Mouse (Mus musculus) bone marrow, adult 2 months (tissue): ENCODE results near the gene Kcnh1. TPM values are rescaled to one million over a fixed set of nuclear protein-coding genes. Genes with fewer than 3 reads are reported as not detected.

Experiments used
- H3K27ac ChIP-seq: fragments of 200-500 bp; 2 replicates; pipeline ENCODE4 v1.5.1; 2012; ENCODE audit warnings: low read depth, mild to moderate bottlenecking, control low read depth, inconsistent platforms, low read length; ENCODE audit not compliant: control insufficient read depth, poor library complexity, insufficient read depth
- H3K4me1 ChIP-seq: fragments of 200-500 bp; 2 replicates; pipeline ENCODE4 v1.6.1; 2011; ENCODE audit warnings: low read length; ENCODE audit not compliant: control insufficient read depth, insufficient read depth
- H3K4me3 ChIP-seq: fragments of 200-500 bp; replicated peaks from 2 replicates; pipeline ENCODE3; 2011; ENCODE audit warnings: mild to moderate bottlenecking, low read depth, low read length, control low read depth; ENCODE audit not compliant: control insufficient read depth
- CTCF ChIP-seq: fragments of 200-500 bp; IDR thresholded peaks from 2 replicates; pipeline ENCODE4 v1.5.1; 2011; ENCODE audit warnings: low read length, control low read depth; ENCODE audit not compliant: control insufficient read depth, insufficient read depth
- POLR2A ChIP-seq: fragments of 200-500 bp; IDR thresholded peaks from 2 replicates; pipeline ENCODE4 v1.6.1; 2011; ENCODE audit warnings: low read depth, mild to moderate bottlenecking, control low read depth, low read length, borderline replicate concordance; ENCODE audit not compliant: control insufficient read depth
- WGBS: fragments of 180-500 bp; shearing (Covaris S2); methylation state at CpG from one replicate; pipeline ENCODE4 v1.1.7; 2018; 5-methylcytosine and 5-hydroxymethylcytosine counted together
- polyA plus RNA-seq: library from polyadenylated mRNA; stranded (reverse); fragments of >200 nt; gene quantifications from 2 replicates; pipeline ENCODE4 v1.2.4, GENCODE M21; 2011; ENCODE audit warnings: low replicate concordance; ENCODE audit not compliant: missing spikeins, insufficient read depth, insufficient read length

The Kcnh1 gene
- polyA plus RNA-seq, 1 experiment, result 0.27 TPM

DNA sequence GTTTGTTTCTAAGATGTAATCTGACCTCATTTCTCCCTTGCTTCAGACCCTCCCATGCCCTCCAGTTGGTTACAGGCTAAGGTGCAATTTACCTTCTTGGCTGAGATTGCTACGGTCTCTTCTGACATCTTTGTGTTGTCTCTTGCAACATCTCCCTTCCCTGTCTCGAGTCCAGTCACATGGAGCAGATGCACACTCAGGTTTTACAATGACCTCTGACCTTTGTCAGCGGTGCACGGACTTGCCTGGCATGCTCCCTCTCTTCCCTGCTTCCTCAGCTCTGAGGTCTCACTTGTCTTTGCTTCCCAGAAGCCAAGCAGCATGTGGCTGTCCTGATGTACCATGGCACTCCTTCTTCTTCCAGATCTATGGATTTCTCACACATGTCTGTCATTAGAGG is 33.6 kb downstream of the Kcnh1 start:
- H3K4me1 ChIP-seq, result no peaks in the 10 kb centered on the region
- WGBS, result 58% methylated on average over 4 of the region's 4 CpGs
- TF ChIP-seq POLR2A (no peak), CTCF (no peak)

GRCm38 (mm10) chr1:192232696-192233095 is 42.1 kb downstream of the Kcnh1 start:
- WGBS, result 31% methylated on average over 1 of the region's 1 CpGs
- Histone ChIP-seq H3K27ac (no peak overlapping the region), H3K4me3 (no peak overlapping the region), H3K4me1 (no peaks in the 10 kb centered on the region)
- TF ChIP-seq POLR2A (no peak), CTCF (no peak)

More for the DNA sequence above, 33.6 kb downstream of the Kcnh1 start:
- H3K27ac ChIP-seq, result no peak overlapping the region
- H3K4me3 ChIP-seq, result no peak overlapping the region

- WGBS, result 63% methylated on average over 3 of the region's 3 CpGs
- no peaks in the 10 kb centered on the region for H3K4me1 ChIP-seq
- no peak overlapping the region for H3K4me3 ChIP-seq
- TF ChIP-seq CTCF, result no peak
- TF ChIP-seq POLR2A, result no peak
- no peak overlapping the region for H3K27ac ChIP-seq
Observed at GRCm38 (mm10) chr1:192246836-192247235, 56.3 kb downstream of the Kcnh1 start.

GRCm38 (mm10) chr1:192259146-192259545 is 68.6 kb downstream of the Kcnh1 start:
- no peak overlapping the region for H3K4me3 ChIP-seq
- H3K27ac ChIP-seq, result no peak overlapping the region
- 80% methylated on average over 5 of the region's 5 CpGs for WGBS
- TF ChIP-seq CTCF, result no peak
- TF ChIP-seq POLR2A, result no peak
- no peaks in the 10 kb centered on the region for H3K4me1 ChIP-seq

- TF ChIP-seq POLR2A (no peak), CTCF (no peak)
- H3K4me1 ChIP-seq, result no peaks in the 10 kb centered on the region
- 59% methylated on average over 7 of the region's 7 CpGs for WGBS
Observed at GRCm38 (mm10) chr1:192259616-192260015, 69.0 kb downstream of the Kcnh1 start.

DNA sequence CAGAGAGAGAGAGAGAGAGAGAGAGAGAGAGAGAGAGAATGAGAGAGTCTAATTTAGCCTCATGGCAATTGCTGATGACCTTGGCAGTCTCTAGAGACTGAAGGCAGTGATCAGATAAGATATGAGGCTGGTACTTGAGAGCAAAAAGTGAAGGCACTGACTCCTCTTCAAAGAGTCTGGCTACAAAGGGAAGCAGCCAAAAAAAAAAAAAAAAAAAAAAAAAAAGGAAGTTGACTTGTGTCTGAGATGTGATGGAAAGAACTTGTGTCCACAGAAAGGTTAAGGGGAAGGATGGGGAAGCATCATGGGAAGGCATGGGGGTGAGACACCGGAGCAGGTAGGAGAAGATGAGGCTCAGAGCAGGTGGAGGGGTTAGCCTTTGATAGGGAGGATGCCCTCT is 75.1 kb downstream of the Kcnh1 start:
- Histone ChIP-seq H3K4me1 (no peaks in the 10 kb centered on the region), H3K27ac (no peak overlapping the region), H3K4me3 (no peak overlapping the region)
- 59% methylated on average over 1 of the region's 1 CpGs for WGBS
- TF ChIP-seq CTCF, result no peak
- no peak for TF ChIP-seq POLR2A

More at GRCm38 (mm10) chr1:192259616-192260015, 69.0 kb downstream of the Kcnh1 start:
- no peak overlapping the region for H3K27ac ChIP-seq
- H3K4me3 ChIP-seq, result no peak overlapping the region

DNA sequence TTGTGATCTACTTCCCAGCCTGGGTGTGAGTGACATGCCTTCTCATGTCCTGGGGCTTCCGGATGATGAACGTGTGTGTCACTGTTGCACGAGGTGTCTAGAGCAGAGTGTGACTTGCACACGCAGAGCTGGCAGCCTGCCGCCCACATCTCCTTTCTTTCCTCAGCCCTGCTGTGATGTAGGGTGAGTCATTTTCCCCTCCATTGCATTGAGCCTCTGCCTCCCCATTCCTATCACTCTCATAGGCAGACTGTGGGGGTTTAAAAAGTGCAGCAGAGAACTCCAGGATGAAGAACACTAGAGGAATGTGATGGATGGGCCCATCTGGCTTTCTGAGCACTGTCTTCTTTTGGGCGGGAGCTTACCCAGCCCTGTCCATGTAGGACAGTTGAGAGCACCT is 76.4 kb downstream of the Kcnh1 start:
- TF ChIP-seq POLR2A, result no peak
- TF ChIP-seq CTCF, result no peak
- Histone ChIP-seq H3K27ac (no peak overlapping the region), H3K4me1 (no peaks in the 10 kb centered on the region), H3K4me3 (no peak overlapping the region)
- WGBS, result 76% methylated on average over 6 of the region's 6 CpGs

GRCm38 (mm10) chr1:192268878-192269277 is 78.3 kb downstream of the Kcnh1 start:
- 76% methylated on average over 5 of the region's 5 CpGs for WGBS
- Histone ChIP-seq H3K4me3 (no peak overlapping the region), H3K4me1 (no peaks in the 10 kb centered on the region), H3K27ac (no peak overlapping the region)
- no peak for TF ChIP-seq POLR2A
- TF ChIP-seq CTCF, result no peak

GRCm38 (mm10) chr1:192269911-192270310 is 79.3 kb downstream of the Kcnh1 start:
- 86% methylated on average over 9 of the region's 9 CpGs for WGBS

More at GRCm38 (mm10) chr1:192269911-192270310, 79.3 kb downstream of the Kcnh1 start:
- Histone ChIP-seq H3K4me1 (no peaks in the 10 kb centered on the region), H3K27ac (no peak overlapping the region), H3K4me3 (no peak overlapping the region)
- no peak for TF ChIP-seq CTCF
- TF ChIP-seq POLR2A, result no peak
